15 mouse cellular contexts compared by ENCODE assay signal in the genomic region with DNA sequence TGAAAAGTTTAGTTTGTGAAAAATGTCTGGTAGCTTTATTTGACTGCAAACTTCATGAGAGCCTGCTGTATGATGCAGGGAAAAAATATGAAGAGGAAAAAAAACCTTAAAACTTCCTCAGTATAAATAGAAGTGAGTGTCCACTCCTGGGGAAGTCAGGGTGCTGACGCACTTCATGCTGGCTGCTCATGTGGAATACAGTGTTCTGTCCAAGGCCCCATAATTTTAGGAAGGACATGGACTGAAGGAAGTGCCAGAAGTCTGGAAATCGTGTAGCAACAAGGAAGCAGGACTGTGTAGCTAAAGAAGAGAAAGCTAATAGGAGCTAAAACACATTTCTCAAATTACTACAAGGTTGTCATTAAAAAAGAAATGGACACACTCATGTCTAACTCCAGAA. TPM values are rescaled to one million over a fixed set of nuclear protein-coding genes. Genes with fewer than 3 reads are reported as not detected.
DNase-seq lines count a peak whose midpoint lies in the region; ATAC-seq and TF ChIP-seq lines count a peak whose summit lies in the region.
"Had no signal": no experiment of that assay in that cellular context is flagged by ENCODE, and none has a peak within 500 bp of the region (broad histone marks: within the 10 kb centered on the region; RNA-seq: fewer than 3 reads in every experiment).

No protein-coding gene starts in this region.

- no peak overlapping the region for H3K4me2 ChIP-seq in liver, embryonic 11.5 days
- H3K4me2 ChIP-seq: embryonic facial prominence, embryonic 15.5 days; forebrain, embryonic 12.5 days; intestine, embryonic 15.5 days had no signal

- intact Hi-C loops in gastrocnemius, adult 2 months (cut with DNase I) = loop anchor here (5.0 kb wide), 1 partner anchor 61 kb away; a partner anchor contains a TSS
- intact Hi-C loops in heart, postnatal 14 days (cut with DNase I) = no loop called here

- peak; percentile 59 for DNase-seq in gastrocnemius, adult 2 months
- DNase-seq in gastrocnemius, postnatal 10 days = no peak
- peak; percentile 33 for DNase-seq in lung, postnatal 36 days
- no peak for DNase-seq in lung, postnatal 14 days
- DNase-seq in heart, postnatal 14 days = peak; percentile 30 to 37
- peak; percentile 53 for DNase-seq in testis, postnatal 14 days (ENCODE audit: low spot score)
- DNase-seq in liver, embryonic 11.5 days (ENCODE audit: low spot score) = no peak
- DNase-seq in T-cell, adult 2 months (ENCODE audit: low spot score) = no peak
- DNase-seq: B cell, adult 2 months; cerebellum, adult 11-12 months; midbrain, embryonic 14.5 days; right cerebral cortex, postnatal 4 days had no signal

- no peaks in the 10 kb centered on the region for H3K4me1 ChIP-seq in liver, embryonic 11.5 days (replicated peaks; ENCODE audit: control insufficient read depth, insufficient read depth, low read length)
- H3K4me1 ChIP-seq: forebrain, embryonic 12.5 days had no signal

- H3K9me3 ChIP-seq in liver, embryonic 11.5 days (ENCODE audit: control insufficient read depth, low read length) = no peaks in the 10 kb centered on the region
- H3K9me3 ChIP-seq: embryonic facial prominence, embryonic 15.5 days; forebrain, embryonic 12.5 days; intestine, embryonic 15.5 days had no signal

- no peaks in the 10 kb centered on the region for H3K27me3 ChIP-seq in liver, embryonic 11.5 days (replicated peaks; ENCODE audit: control insufficient read depth, insufficient read depth, low read length)
- H3K27me3 ChIP-seq: embryonic facial prominence, embryonic 15.5 days; forebrain, embryonic 12.5 days; intestine, embryonic 15.5 days had no signal

- H3K36me3 ChIP-seq in liver, embryonic 11.5 days (ENCODE audit: control insufficient read depth, insufficient read depth, low read length) = no peaks in the 10 kb centered on the region
- H3K36me3 ChIP-seq: embryonic facial prominence, embryonic 15.5 days; forebrain, embryonic 12.5 days had no signal

- no peak overlapping the region for H3K9ac ChIP-seq in liver, embryonic 11.5 days (ENCODE audit: low read depth, low read length)
- H3K9ac ChIP-seq: embryonic facial prominence, embryonic 15.5 days; forebrain, embryonic 12.5 days; intestine, embryonic 15.5 days had no signal

- no peak for TF ChIP-seq CTCF in gastrocnemius, adult 2 months (IDR thresholded peaks at IDR 0.05)

- no peak overlapping the region for H3K4me3 ChIP-seq in gastrocnemius, adult 2 months
- H3K4me3 ChIP-seq in liver, embryonic 11.5 days (ENCODE audit: low read depth, low read length) = no peak overlapping the region
- H3K4me3 ChIP-seq: embryonic facial prominence, embryonic 15.5 days; forebrain, embryonic 12.5 days; intestine, embryonic 15.5 days had no signal

- 67% methylated on average over 2 of the region's 2 CpGs for whole genome bisulfite sequencing in liver, embryonic 11.5 days

- H3K27ac ChIP-seq in gastrocnemius, adult 2 months = peak overlapping the region; percentile 81
- no peak overlapping the region for H3K27ac ChIP-seq in liver, embryonic 11.5 days (ENCODE audit: low read depth, low read length)
- H3K27ac ChIP-seq: embryonic facial prominence, embryonic 15.5 days; forebrain, embryonic 12.5 days; intestine, embryonic 15.5 days had no signal

- ATAC-seq in liver, embryonic 11.5 days (replicated peaks; ENCODE audit: low FRiP score) = no peak
- ATAC-seq: intestine, embryonic 15.5 days had no signal

RNA-seq across cellular contexts. Expression of a gene that starts 59.4 kb away (rescaled TPM):
- total RNA-seq in gastrocnemius, adult 2 months (2021) = 1 to 10 TPM; 2.8 to 3.5 TPM
- 1 to 10 TPM; 7.0 to 8.1 TPM for total RNA-seq in gastrocnemius, postnatal 10 days (2021)
- 10 to 100 TPM; 56.4 to 58.2 TPM for total RNA-seq in heart, postnatal 14 days (2021)
- polyA plus RNA-seq in liver, embryonic 11.5 days (2014; fragmentation: Nextera tagmentation; extraction: Ambion mirVana) = 4.9 and 6.0 TPM in 2 replicates

Comparison
In these comparisons a context has a peak if more than half of its experiments do, and no peak if none do; other contexts are left out.
1. DNase-seq: peak in gastrocnemius, adult 2 months (single experiment), lung, postnatal 36 days (single experiment), heart, postnatal 14 days (2 of 2) and testis, postnatal 14 days (single experiment); none in gastrocnemius, postnatal 10 days (single experiment), lung, postnatal 14 days (single experiment), liver, embryonic 11.5 days (single experiment) and T-cell, adult 2 months (single experiment).
2. RNA of a gene that starts 59.4 kb away (total RNA-seq): 56.4 to 58.2 TPM in heart, postnatal 14 days; 7.0 to 8.1 TPM in gastrocnemius, postnatal 10 days and 2.8 to 3.5 TPM in gastrocnemius, adult 2 months; every median in the first group is over 4 times any median in the second.